Mouse (Mus musculus) spleen, adult 2 months (tissue): ENCODE measurements around the gene Tap1. TPM values are rescaled to one million over a fixed set of nuclear protein-coding genes. Genes with fewer than 3 reads are reported as not detected.
"Not testable (repeated sequence)": the region's sequence is repeated elsewhere in the genome, so short reads cannot be mapped to it uniquely, and the experiment has no call there.

ENCODE experiments used
- DNase-seq, 2 experiments: peaks; one replicate each; pipeline versions ENCODE4 v3.0.0 to v3.0.0-alpha.2; 2012 to 2021; ENCODE audit warnings: low spot score in 2 of 2, low read depth in 1 of 2
- H3K27ac ChIP-seq: fragments of 200-500 bp; 2 replicates; pipeline ENCODE4 v1.5.1; 2012; ENCODE audit warnings: low read length, inconsistent platforms; ENCODE audit not compliant: insufficient read depth
- H3K27me3 ChIP-seq: fragments of 200-500 bp; 2 replicates; pipeline ENCODE4 v1.6.1; 2012; ENCODE audit warnings: mild to moderate bottlenecking, moderate library complexity, low read length, inconsistent platforms; ENCODE audit not compliant: control insufficient read depth, insufficient read depth
- H3K36me3 ChIP-seq: fragments of 200-500 bp; 2 replicates; pipeline ENCODE4 v1.6.1; 2012; ENCODE audit warnings: mild to moderate bottlenecking, low read length, inconsistent platforms; ENCODE audit not compliant: control insufficient read depth, insufficient read depth
- H3K4me1 ChIP-seq: fragments of 200-500 bp; 2 replicates; pipeline ENCODE4 v1.6.1; 2011; ENCODE audit warnings: inconsistent platforms; ENCODE audit not compliant: control insufficient read depth, insufficient read depth, insufficient read length
- H3K4me3 ChIP-seq: fragments of 200-500 bp; 2 replicates; pipeline ENCODE4 v1.5.1; 2011; ENCODE audit warnings: mild to moderate bottlenecking, inconsistent platforms; ENCODE audit not compliant: insufficient read depth, insufficient read length; ENCODE audit errors: extremely low read depth
- CTCF ChIP-seq: fragments of 200-500 bp; IDR thresholded peaks from 2 replicates; pipeline ENCODE4 v1.5.1; 2011; ENCODE audit warnings: mild to moderate bottlenecking, inconsistent platforms; ENCODE audit not compliant: insufficient read depth, insufficient read length, insufficient replicate concordance; ENCODE audit errors: extremely low read depth
- POLR2A ChIP-seq: fragments of 200-500 bp; IDR thresholded peaks from 2 replicates; pipeline ENCODE4 v1.6.1; 2011; ENCODE audit warnings: low read depth, low read length, inconsistent platforms
- WGBS: fragments of 180-500 bp; shearing (Covaris S2); methylation state at CpG from one replicate; pipeline ENCODE4 v1.1.7; 2018; 5-methylcytosine and 5-hydroxymethylcytosine counted together
- polyA plus RNA-seq: library from polyadenylated mRNA; depleted of rRNA; stranded (reverse); fragments of >200 nt; gene quantifications from 2 replicates; pipeline ENCODE4 v1.2.3, GENCODE M21; 2012

The Tap1 gene
- polyA plus RNA-seq, 1 experiment = 144 TPM

GRCm38 (mm10) chr17:34215176-34215575 lies 27.8 kb downstream of the Tap1 start:
- Histone ChIP-seq H3K4me1 (peaks cover 15% of the 10 kb centered on the region; the same call in 1 of the 2 replicates), H3K27me3 (no peaks in the 10 kb centered on the region), H3K36me3 (peaks cover 46% of the 10 kb centered on the region), H3K4me3 (no peak overlapping the region), H3K27ac (no peak overlapping the region)
- TF ChIP-seq CTCF (no peak), POLR2A (no peak)
- WGBS = 93% methylated on average over 12 of the region's 12 CpGs
- peak in 1 of 2 experiments; percentile 1 for DNase-seq

GRCm38 (mm10) chr17:34217216-34217928 lies 30.0 kb downstream of the Tap1 start:
- WGBS = 86% methylated on average over 8 of the region's 8 CpGs
- Histone ChIP-seq H3K4me3 (no peak overlapping the region), H3K27ac (no peak overlapping the region), H3K36me3 (peaks cover 42% of the 10 kb centered on the region), H3K4me1 (no peaks in the 10 kb centered on the region), H3K27me3 (no peaks in the 10 kb centered on the region)
- DNase-seq = peak in 1 of 2 experiments; percentile 2
- TF ChIP-seq CTCF (no peak), POLR2A (no peak)

- WGBS = 86% methylated on average over 5 of the region's 5 CpGs
- H3K27ac ChIP-seq = peak overlapping the region; percentile 54; the same call in 1 of the 2 replicates
- no peak for TF ChIP-seq POLR2A
- TF ChIP-seq CTCF = no peak
- peak in 1 of 2 experiments; percentile 2 for DNase-seq
- no peaks in the 10 kb centered on the region for H3K27me3 ChIP-seq
- no peaks in the 10 kb centered on the region for H3K4me1 ChIP-seq
- no peak overlapping the region for H3K4me3 ChIP-seq
- H3K36me3 ChIP-seq = peaks cover 39% of the 10 kb centered on the region
These were observed 30.6 kb downstream of the Tap1 start for GRCm38 (mm10) chr17:34217986-34218385.

GRCm38 (mm10) chr17:34218675-34219074 lies 31.3 kb downstream of the Tap1 start:
- Histone ChIP-seq H3K4me1 (no peaks in the 10 kb centered on the region), H3K27me3 (no peaks in the 10 kb centered on the region), H3K4me3 (no peak overlapping the region), H3K27ac (peak overlapping the region; percentile 54), H3K36me3 (peaks cover 34% of the 10 kb centered on the region)
- peak in 1 of 2 experiments; percentile 8 for DNase-seq
- whole genome bisulfite sequencing = 78% methylated on average over 11 of the region's 11 CpGs
- TF ChIP-seq POLR2A = no peak
- no peak for TF ChIP-seq CTCF

GRCm38 (mm10) chr17:34219096-34219495 lies 31.7 kb downstream of the Tap1 start:
- H3K4me1 ChIP-seq, H3K27ac ChIP-seq, H3K27me3 ChIP-seq, H3K4me3 ChIP-seq: not testable (repeated sequence)
- peak; percentile 60; the same call in 1 of the 2 replicates for TF ChIP-seq CTCF
- DNase-seq = peak in 1 of 2 experiments; percentile 55
- peaks cover 30% of the 10 kb centered on the region for H3K36me3 ChIP-seq
- 87% methylated on average over 7 of the region's 11 CpGs for WGBS

GRCm38 (mm10) chr17:34219801-34220200 lies 32.4 kb downstream of the Tap1 start:
- not testable (repeated sequence) for H3K4me1 ChIP-seq, H3K27me3 ChIP-seq, DNase-seq, H3K27ac ChIP-seq, H3K4me3 ChIP-seq
- 96% methylated on average over 6 of the region's 7 CpGs for WGBS
- H3K36me3 ChIP-seq = peaks cover 24% of the 10 kb centered on the region

- not testable (repeated sequence) for DNase-seq, H3K27ac ChIP-seq, H3K4me3 ChIP-seq, H3K27me3 ChIP-seq, H3K4me1 ChIP-seq
- H3K36me3 ChIP-seq = peaks cover 20% of the 10 kb centered on the region
- WGBS = 83% methylated on average over 3 of the region's 16 CpGs
These were observed 33.0 kb downstream of the Tap1 start for GRCm38 (mm10) chr17:34220401-34220800.
